Mouse (Mus musculus) CH12.LX (cell line): ENCODE measurements around the gene Ssbp4.

ENCODE experiments used
- CTCF ChIP-seq, 2 experiments: IDR thresholded peaks in 1 of 2; conservative IDR thresholded peaks in 1 of 2; 2 replicates each; pipeline ENCODE4 v1.5.1; 2011 to 2012; ENCODE audit warnings: low read depth in 2 of 2, low read length in 2 of 2, improper control_type of control experiment in 1 of 2, inconsistent platforms in 1 of 2, mild to moderate bottlenecking in 1 of 2, moderate library complexity in 1 of 2
- EP300 ChIP-seq: IDR thresholded peaks from 2 replicates; pipeline ENCODE4 v1.6.1; 2011; ENCODE audit warnings: low read length, improper control_type of control experiment
- JUN ChIP-seq: IDR thresholded peaks from 2 replicates; pipeline ENCODE4 v1.6.1; 2011; ENCODE audit warnings: low read depth, mild to moderate bottlenecking, low read length, improper control_type of control experiment, moderate library complexity; ENCODE audit not compliant: insufficient read depth
- MAFK ChIP-seq: IDR thresholded peaks from 2 replicates; pipeline ENCODE4 v1.6.1; 2011; ENCODE audit warnings: low read length, improper control_type of control experiment; ENCODE audit not compliant: insufficient replicate concordance
- POLR2A ChIP-seq: IDR thresholded peaks from 2 replicates; pipeline ENCODE4 v1.6.1; 2011; ENCODE audit warnings: low read depth, mild to moderate bottlenecking, improper control_type of control experiment, low read length
- POLR2AphosphoS2 ChIP-seq: IDR thresholded peaks from 2 replicates; pipeline ENCODE4 v1.6.1; 2011; ENCODE audit warnings: low read depth, low read length, improper control_type of control experiment
- SIN3A ChIP-seq: IDR thresholded peaks from 2 replicates; pipeline ENCODE4 v1.6.1; 2012; ENCODE audit warnings: low read length, improper control_type of control experiment, inconsistent platforms
- ZC3H11A ChIP-seq: IDR thresholded peaks from 2 replicates; pipeline ENCODE4 v1.6.1; 2012; ENCODE audit warnings: low read depth, mild to moderate bottlenecking, inconsistent platforms, low read length, improper control_type of control experiment
- ZKSCAN1 ChIP-seq: IDR thresholded peaks from 2 replicates; pipeline ENCODE4 v1.6.1; 2012; ENCODE audit warnings: low read depth, inconsistent platforms, low read length, improper control_type of control experiment, borderline replicate concordance

DNA sequence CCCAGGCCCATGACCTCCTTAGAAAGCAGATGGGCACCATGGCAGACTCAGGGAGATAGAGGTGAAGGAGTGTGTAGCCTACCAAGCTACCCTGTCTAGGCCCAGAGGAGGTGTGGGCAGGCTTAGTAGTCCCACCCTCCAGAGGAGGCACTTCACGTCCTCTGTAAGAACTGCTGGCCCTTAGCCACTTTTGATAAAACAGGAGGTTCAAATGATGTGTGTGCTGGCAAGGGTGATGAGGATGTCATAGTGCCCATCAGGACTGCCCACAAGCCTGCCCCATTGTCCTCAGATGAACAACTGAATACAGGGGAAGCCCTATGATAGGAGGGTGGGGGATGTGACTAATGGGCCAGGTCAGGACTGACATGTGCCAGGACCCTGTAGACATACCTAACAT, 55.8 kb downstream of the Ssbp4 start:
- TF ChIP-seq CTCF (conservative IDR thresholded peaks at IDR 0.05 in 1 of 2, IDR thresholded peaks at IDR 0.05 in 1 of 2; ENCODE audit: low read depth in 2 of 2, low read length in 2 of 2), result no peak
- no peak for TF ChIP-seq MAFK
- no peak for TF ChIP-seq POLR2A
- no peak for TF ChIP-seq EP300
- TF ChIP-seq ZKSCAN1, result no peak
- no peak for TF ChIP-seq POLR2AphosphoS2
- TF ChIP-seq ZC3H11A, result no peak
- no peak for TF ChIP-seq JUN
- no peak for TF ChIP-seq SIN3A
